Mouse (Mus musculus) small intestine, adult 2 months (tissue): ENCODE measurements around the gene Gm20388.

Experiments
- CTCF ChIP-seq: fragments of 200-500 bp; IDR thresholded peaks from 2 replicates; pipeline ENCODE4 v1.5.1; 2012; ENCODE audit warnings: low read depth, mild to moderate bottlenecking, control low read depth, inconsistent platforms, low read length, moderate library complexity, mixed read lengths; ENCODE audit not compliant: insufficient replicate concordance, insufficient read length; ENCODE audit errors: extremely low read depth
- POLR2A ChIP-seq: fragments of 200-500 bp; IDR thresholded peaks from 2 replicates; pipeline ENCODE4 v1.6.1; 2012; ENCODE audit warnings: low read depth, mild to moderate bottlenecking, control low read depth, inconsistent platforms, low read length, moderate library complexity

GRCm38 (mm10) chr8:124314803-124315202, 4404.2 kb downstream of the Gm20388 start:
- TF ChIP-seq CTCF (peak; percentile 26; the same call in 1 of the 2 replicates), POLR2A (no peak)
